8 mouse cellular contexts compared by ENCODE assay signal in the genomic region with DNA sequence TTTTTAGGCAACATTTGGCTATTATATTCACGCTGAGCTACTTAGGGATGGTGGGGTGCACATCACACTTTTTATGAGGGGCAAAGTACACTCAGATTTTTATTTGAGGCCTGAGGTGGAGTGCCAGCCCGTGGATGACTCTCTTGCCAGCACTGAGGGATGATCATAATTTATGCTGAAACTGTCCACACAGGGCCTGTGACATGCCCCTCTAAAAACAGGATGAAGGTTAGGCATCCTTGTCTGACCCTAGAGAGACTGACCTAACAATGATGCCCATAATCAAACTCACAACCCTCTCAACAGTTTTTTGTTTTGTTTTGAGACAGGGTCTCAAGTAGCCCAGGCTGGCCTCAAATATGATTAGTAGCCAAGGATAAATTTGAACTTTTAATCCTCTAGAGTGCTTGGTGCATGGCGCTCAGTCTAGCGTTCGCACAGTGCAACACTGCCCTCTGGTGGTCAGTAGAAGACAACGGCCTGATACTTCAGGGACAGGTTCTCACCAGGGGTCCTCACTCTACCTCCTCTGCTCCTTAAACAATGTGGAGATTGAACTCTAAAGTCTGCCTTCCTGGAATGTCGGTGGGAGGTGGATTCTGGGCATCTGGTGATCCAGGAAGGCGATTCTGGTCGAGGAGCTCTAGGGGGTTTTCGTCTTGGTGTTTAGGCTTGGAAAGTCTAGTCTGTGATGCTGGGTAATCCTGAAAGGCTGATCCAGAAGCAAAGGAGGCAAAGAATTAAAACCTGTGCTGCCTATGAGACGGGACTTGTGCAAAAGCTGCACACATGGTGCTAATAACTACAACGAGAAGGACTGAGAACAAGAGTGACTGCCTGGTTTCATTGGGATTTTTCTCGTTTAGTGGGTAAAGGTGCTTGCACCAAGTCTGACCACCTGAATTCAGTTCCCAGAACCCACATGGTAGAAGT. TPM values are rescaled to one million over a fixed set of nuclear protein-coding genes. Genes with fewer than 3 reads are reported as not detected.
DNase-seq lines count a peak whose midpoint lies in the region; ATAC-seq and TF ChIP-seq lines count a peak whose summit lies in the region.

No protein-coding gene starts in this region.

- intact Hi-C loops in gastrocnemius, postnatal 36 days (cut with DNase I), result loop anchor here (5.0 to 10.0 kb wide), 2 partner anchors 182 to 339 kb away; no protein-coding TSS in a partner anchor

- 24% methylated on average over 13 of the region's 13 CpGs for WGBS in kidney, embryonic 16.5 days
- 21% methylated on average over 13 of the region's 13 CpGs for WGBS in lung, embryonic 14.5 days

- peak; percentile 81 for ATAC-seq in activated CD4-positive, CD25-positive, alpha-beta regulatory T cell, adult 4 months
- peak; percentile 82; the same call in 1 of the 2 replicates for ATAC-seq in kidney, embryonic 16.5 days (ENCODE audit: low FRiP score, low TSS enrichment)
- ATAC-seq in lung, embryonic 14.5 days (ENCODE audit: insufficient read depth), result peak; percentile 61

- H3K36me3 ChIP-seq in kidney, embryonic 16.5 days (ENCODE audit: insufficient read depth, low read length), result no peaks in the 10 kb centered on the region
- no peaks in the 10 kb centered on the region for H3K36me3 ChIP-seq in lung, embryonic 14.5 days (ENCODE audit: insufficient read depth)

- H3K4me1 ChIP-seq in cortical plate, adult 2 months (ENCODE audit: control insufficient read depth, insufficient read depth, low read length), result no peaks in the 10 kb centered on the region
- H3K4me1 ChIP-seq in kidney, embryonic 16.5 days (ENCODE audit: insufficient read depth, low read length), result peaks cover 14% of the 10 kb centered on the region
- H3K4me1 ChIP-seq in lung, embryonic 14.5 days (ENCODE audit: insufficient read depth), result peaks cover 34% of the 10 kb centered on the region

- no peak overlapping the region for H3K4me2 ChIP-seq in kidney, embryonic 16.5 days (replicated peaks; ENCODE audit: low read depth, low read length)
- H3K4me2 ChIP-seq in lung, embryonic 14.5 days, result no peak overlapping the region

- no peaks in the 10 kb centered on the region for H3K9me3 ChIP-seq in kidney, embryonic 16.5 days (ENCODE audit: low read length)
- no peaks in the 10 kb centered on the region for H3K9me3 ChIP-seq in lung, embryonic 14.5 days (ENCODE audit: low read depth, low read length)

- TF ChIP-seq CTCF in cortical plate, adult 2 months (IDR thresholded peaks at IDR 0.05; ENCODE audit: extremely low read depth, insufficient read depth, low read length), result peak; percentile 94
- peak; percentile 98 for TF ChIP-seq CTCF in lung, embryonic 14.5 days (IDR thresholded peaks at IDR 0.05; ENCODE audit: low read depth)

- no peak overlapping the region for H3K27ac ChIP-seq in cortical plate, adult 2 months (ENCODE audit: insufficient read depth, low read length)
- H3K27ac ChIP-seq in kidney, embryonic 16.5 days (ENCODE audit: low read length), result no peak overlapping the region
- H3K27ac ChIP-seq in lung, embryonic 14.5 days (ENCODE audit: low read depth), result peak overlapping the region; percentile 3; the same call in 1 of the 2 replicates

- no peak overlapping the region for H3K9ac ChIP-seq in kidney, embryonic 16.5 days (replicated peaks; ENCODE audit: low read length)
- H3K9ac ChIP-seq in lung, embryonic 14.5 days, result no peak overlapping the region

- TF ChIP-seq POLR2A in cortical plate, adult 2 months (IDR thresholded peaks at IDR 0.05; ENCODE audit: extremely low read depth, insufficient read depth, low read length), result no peak

- no peaks in the 10 kb centered on the region for H3K27me3 ChIP-seq in kidney, embryonic 16.5 days (ENCODE audit: insufficient read depth, low read length)
- no peaks in the 10 kb centered on the region for H3K27me3 ChIP-seq in lung, embryonic 14.5 days (ENCODE audit: insufficient read depth, low read length)

- H3K4me3 ChIP-seq in cortical plate, adult 2 months (ENCODE audit: insufficient read depth, low read length), result no peak overlapping the region
- H3K4me3 ChIP-seq in kidney, embryonic 16.5 days (ENCODE audit: low read length), result no peak overlapping the region
- no peak overlapping the region for H3K4me3 ChIP-seq in lung, embryonic 14.5 days (ENCODE audit: low read depth, low read length)

- DNase-seq in B cell, adult 2 months, result peak; percentile 70 to 71
- DNase-seq in gastrocnemius, postnatal 36 days, result peak; percentile 18 to 39
- peak; percentile 96 for DNase-seq in lung, embryonic 14.5 days
- peak; percentile 21 for DNase-seq in ovary, adult 18-20 months (ENCODE audit: low spot score)
- DNase-seq in thymus, postnatal 0 days (ENCODE audit: low spot score), result peak; percentile 77

RNA-seq across cellular contexts. Expression of gene Hsd17b3, which starts 52.7 kb away (rescaled TPM):
- polyA plus RNA-seq in activated CD4-positive, CD25-positive, alpha-beta regulatory T cell, adult 4 months (2017; shearing (Covaris generic)), result not detected
- polyA plus RNA-seq in cortical plate, adult 2 months (2012; rRNA removed), result not detected in 2 replicates
- total RNA-seq in gastrocnemius, postnatal 36 days (2021), result not detected
- polyA plus RNA-seq in kidney, embryonic 16.5 days (2015; fragmentation: Nextera tagmentation; extraction: Ambion mirVana), result not detected in 2 replicates
- polyA plus RNA-seq in lung, embryonic 14.5 days (2014; fragmentation: Nextera tagmentation; extraction: Ambion mirVana), result not detected in 2 replicates
- not detected in 2 replicates for polyA plus RNA-seq in thymus, postnatal 0 days (2015; fragmentation: Nextera tagmentation; extraction: Ambion mirVana)

Comparison
In these comparisons a context has a peak if more than half of its experiments do, and no peak if none do; other contexts are left out.
1. DNase-seq: peak in every context shown above with its lines; median percentile 96 in lung, embryonic 14.5 days; 77 in thymus, postnatal 0 days; 70 in B cell, adult 2 months; 28 in gastrocnemius, postnatal 36 days; 21 in ovary, adult 18-20 months.